Mouse (Mus musculus): ENCODE data around the gene Pkp4.

Gene Pkp4

DNA sequence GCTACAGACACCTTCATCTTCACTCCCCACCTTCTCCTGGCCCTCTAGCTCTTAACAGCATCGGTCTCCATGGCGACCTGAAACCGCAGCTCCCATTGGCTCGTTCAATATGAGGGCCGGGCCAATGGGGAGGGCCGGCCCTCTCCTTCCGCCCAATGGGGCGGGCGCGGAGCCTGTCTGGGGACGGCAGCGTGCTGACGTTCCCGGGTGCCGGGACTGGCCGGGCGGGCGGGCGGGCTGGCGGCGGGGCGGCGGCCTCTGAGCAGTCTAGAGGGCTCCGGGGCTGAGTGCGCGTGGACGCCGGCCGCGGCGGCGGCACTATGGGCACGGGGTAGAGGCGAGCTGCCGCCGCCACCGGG lies at the start of gene Pkp4, which contains the start of gene Ccdc148:
Gene Pkp4, plus strand, starts transcription at position 246 of the 359 bp plus-strand sequence.
Gene Ccdc148, minus strand, starts transcription at position 79 of the 359 bp plus-strand sequence.
- DNase-seq, result peak; percentile 88 to 94

DNA sequence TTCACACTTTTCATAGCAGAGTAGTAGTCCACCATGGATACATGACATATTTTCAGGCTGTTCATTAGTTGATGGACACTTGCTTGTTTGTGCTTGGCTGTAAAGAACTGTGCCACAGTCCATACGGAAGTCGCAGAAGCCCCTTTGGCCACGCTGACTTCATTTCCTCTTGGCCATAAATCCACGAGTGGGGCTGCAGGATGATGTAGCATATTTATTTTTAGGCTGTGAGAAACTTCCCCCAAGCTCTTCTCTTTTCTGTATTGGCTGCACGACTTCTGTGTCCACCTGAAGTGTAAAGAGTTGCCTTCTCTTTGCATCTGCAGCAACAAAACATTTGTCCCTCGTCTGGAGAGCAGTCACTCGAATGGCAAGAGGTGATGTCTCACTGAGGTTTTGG lies 31.6 kb upstream of the Pkp4 start:
- no peak for DNase-seq

GRCm38 (mm10) chr2:59129821-59130220 lies 30.8 kb upstream of the Pkp4 start:
- no peak for DNase-seq

- no peak for DNase-seq
Observed at GRCm38 (mm10) chr2:59131044-59131443, 29.6 kb upstream of the Pkp4 start.

DNA sequence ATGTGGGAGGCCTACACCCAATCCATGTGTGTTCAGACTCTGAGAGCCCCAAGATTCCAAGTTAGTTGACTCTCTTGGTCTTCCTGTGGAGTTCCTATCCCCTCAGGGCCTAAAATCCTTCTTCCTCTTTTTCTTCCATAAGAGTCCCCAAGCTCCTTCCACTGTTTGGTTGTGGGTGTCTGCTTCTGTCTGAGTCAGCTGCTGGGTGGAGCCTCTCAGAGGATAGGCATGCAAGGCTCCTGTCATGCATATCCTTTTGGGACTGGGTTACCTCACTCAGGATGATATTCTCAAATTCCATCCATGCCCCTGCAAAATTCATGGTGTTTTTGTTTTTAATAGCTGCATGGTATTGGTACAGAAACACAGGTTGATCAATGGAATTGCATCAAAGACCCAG lies 5.2 kb upstream of the Pkp4 start:
- DNase-seq, result no peak

- no peak for DNase-seq
Observed at GRCm38 (mm10) chr2:59158117-59158516, 2.5 kb upstream of the Pkp4 start.

GRCm38 (mm10) chr2:59159961-59160604 lies 567 bp upstream of the Pkp4 start:
- no peak for DNase-seq

- DNase-seq, result peak; percentile 31 to 55
Observed at GRCm38 (mm10) chr2:59161021-59161440, 381 bp downstream of the Pkp4 start.

GRCm38 (mm10) chr2:59161441-59162284 lies 1.0 kb downstream of the Pkp4 start:
- peak; percentile 68 to 76 for DNase-seq

DNA sequence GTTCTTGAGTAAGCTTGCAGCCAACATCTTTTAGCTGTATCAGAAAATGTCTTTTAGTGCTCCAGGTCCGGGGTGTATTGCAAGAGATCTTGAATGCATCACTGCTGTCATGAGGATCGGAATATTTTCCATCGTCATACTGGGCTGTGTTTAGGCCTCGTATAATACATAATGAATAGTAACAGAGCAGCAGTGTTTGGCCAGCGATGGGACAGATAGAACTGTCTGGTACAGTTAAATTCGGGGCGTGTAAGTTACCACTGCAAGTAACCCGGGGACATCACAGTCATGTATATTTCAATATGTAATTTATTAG lies 1.6 kb downstream of the Pkp4 start:
- DNase-seq, result no peak

GRCm38 (mm10) chr2:59166976-59167375 lies 6.3 kb downstream of the Pkp4 start:
- DNase-seq, result no peak

- no peak for DNase-seq
Observed at GRCm38 (mm10) chr2:59167830-59168229, 7.2 kb downstream of the Pkp4 start.

GRCm38 (mm10) chr2:59169572-59170207 lies 9.0 kb downstream of the Pkp4 start:
- no peak for DNase-seq

- no peak for DNase-seq
Observed at GRCm38 (mm10) chr2:59170208-59170589, 9.5 kb downstream of the Pkp4 start.

DNA sequence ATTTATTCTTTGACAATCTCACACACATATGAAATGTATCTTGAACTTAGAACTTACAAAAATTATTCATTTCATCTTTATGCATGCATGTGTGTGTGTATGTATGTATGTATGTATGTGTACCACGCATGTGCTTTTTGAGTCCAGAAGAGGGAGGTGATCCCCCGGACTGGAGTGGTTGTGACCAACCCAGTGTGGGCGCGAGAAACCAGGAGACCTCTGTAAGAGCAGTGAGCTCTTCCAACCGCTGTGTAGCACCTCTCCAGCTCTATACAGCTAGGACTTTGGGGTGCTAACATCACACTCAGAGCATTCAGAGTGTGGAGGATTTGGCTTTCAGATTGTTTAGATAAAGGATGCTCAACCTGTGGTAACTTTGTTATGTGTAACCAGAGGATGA lies 9.9 kb downstream of the Pkp4 start:
- DNase-seq, result no peak

GRCm38 (mm10) chr2:59171533-59171932 lies 10.9 kb downstream of the Pkp4 start:
- DNase-seq, result no peak

DNA sequence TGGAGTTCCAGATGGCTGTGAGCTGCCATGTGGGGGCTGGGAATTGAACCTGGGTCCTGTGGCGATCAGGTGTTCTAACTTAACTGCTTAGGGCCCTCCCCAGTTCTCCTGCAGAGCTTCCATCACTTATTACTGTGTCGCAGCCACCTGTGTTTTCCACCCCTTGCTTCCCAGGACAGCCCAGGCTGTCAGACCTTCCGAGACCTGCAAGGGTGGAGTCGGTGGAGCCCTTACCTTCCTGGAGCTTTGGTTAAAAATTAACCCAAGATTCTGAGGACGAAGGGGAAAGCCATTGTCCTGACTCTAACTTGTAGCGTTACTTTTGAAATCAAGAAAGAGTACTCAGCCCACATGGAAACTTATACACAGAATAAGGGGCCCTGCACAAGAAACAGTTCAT lies 15.3 kb downstream of the Pkp4 start:
- DNase-seq, result no peak

DNA sequence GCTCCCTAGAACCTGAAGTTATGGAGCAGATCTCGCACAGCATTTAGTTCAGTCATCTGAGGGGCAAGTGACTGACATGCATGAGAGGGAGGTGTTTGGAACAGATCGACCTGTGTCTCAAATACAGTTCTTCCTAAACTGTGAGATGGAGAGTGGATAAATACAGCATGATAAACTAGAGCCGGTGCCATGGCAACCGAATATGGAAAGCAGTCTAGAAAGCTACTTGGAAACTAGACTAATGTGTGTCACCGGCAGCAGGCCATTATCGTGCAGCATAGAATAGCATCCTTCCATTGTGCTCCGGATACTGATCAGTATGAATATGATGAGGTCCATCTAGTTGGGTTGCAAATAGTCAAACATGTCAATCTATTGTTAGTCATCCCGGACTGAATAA lies 17.5 kb downstream of the Pkp4 start:
- no peak for DNase-seq

DNA sequence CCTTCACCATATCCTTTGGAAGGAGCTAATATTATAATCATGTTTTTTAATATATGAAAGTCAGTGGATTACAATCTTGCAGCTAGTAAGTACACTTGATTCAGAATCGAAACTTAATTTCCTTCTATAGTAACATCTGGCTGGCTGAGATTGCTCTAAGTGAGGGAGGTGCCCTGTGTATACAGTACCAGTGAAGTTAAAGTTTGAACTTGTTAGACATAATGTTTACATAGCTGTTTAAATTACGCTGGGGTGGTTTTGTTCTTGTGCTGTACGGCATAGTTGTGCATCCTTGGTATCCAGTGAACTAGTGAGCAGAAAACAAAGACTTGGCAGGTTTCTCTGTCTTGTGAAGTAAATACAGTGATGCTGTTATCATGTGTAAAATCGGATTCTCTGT lies 18.3 kb downstream of the Pkp4 start:
- no peak for DNase-seq

DNA sequence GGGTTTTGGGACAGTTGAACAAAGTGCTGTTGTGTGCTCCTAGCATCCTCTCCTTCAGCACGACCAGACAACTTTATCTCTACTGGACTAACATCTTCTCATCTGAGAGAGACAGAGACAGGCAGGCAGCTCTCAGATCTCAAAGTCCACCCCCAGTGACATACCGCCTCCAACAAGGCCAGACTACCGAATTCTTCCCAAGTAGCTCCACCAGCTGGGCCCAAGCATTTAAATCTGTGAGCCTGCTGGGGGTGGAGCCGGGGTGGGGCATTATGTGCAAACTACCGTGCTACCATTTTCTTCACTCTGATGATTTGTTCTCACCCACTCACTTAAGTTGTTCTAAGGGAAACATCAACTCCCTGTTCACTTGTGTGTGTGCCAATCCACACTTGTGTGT lies 18.8 kb downstream of the Pkp4 start:
- DNase-seq, result no peak

DNA sequence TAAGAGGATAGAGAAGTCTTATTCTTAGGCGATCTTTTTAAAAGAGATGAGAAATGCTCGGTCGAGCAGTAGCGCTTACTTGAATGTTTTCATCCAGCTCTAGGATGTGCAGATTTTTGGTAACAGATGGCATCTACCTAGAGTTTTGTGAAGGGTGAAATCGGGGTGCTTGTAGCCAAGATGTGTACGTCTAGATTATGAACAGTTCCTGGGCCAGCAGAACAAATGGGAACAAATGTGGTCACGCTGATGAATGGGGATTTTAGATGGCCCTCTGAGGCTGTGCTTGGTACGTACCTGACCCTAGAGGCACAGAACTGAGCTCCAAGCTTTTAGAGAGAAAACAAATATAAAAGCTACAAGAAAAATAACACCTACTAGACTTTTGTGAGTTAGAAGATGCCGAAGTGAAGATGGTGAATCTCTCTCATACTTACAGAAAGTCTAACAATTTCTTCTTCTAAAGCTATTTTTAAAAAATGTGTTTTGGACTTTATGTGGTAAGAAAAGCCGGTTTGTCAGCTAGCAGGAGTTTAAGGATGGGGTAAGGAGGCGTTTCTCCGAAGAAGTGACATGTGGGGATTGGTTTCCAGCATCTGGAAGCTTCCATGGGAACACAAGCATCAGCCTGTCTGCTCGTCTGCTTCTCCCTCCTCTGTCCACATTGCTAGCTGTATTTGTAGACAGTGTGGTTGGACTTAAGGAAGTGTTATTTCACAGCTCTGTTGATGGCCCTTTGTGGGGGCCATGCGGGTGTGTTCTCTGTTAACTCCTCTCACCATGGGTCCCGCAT lies 20.9 kb downstream of the Pkp4 start:
- DNase-seq, result no peak

GRCm38 (mm10) chr2:59183541-59183940 lies 22.9 kb downstream of the Pkp4 start:
- DNase-seq, result no peak

All from thymus, postnatal 36 days (tissue).